Mouse (Mus musculus): ENCODE measurements at regions not wholly inside any gene's neighbourhood (a gene's known extent, or its start where the extent isn't known, plus 50 kb on each side); places are given as distances from the start of the nearest gene placed in this dataset.
A peak's percentile ranks its signal among the peaks of the same experiment; 100 is the strongest.

DNA sequence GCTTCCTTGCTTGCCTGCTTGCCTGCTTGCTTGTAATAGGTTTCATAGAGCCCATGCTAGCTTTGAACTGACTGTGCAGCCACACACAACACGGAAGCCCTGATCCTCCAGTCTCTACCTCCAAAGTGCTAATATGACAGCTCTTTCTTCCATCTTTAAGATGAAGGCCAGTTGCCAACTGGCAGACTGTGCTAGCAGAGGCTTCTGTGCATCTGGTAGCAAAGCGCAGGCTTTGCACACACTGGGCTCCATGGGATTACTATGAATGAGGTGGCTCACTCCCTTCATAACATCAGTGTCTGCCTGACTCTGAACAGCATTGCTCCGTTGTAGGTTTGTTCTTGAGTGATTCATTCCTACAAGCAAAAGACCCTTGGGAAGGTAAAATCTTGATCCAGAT, 107.9 kb upstream of the Tmc3 start:
- no peak for TF ChIP-seq MYOD1 (IDR thresholded peaks at IDR 0.05; ENCODE audit: control insufficient read depth, insufficient read length, low read depth)
- no peak for TF ChIP-seq CEBPB (IDR thresholded peaks at IDR 0.05; ENCODE audit: low read depth)
- no peak for TF ChIP-seq USF1 (IDR thresholded peaks at IDR 0.05; ENCODE audit: low read depth)
- no peak for TF ChIP-seq MYOG (IDR thresholded peaks at IDR 0.05; ENCODE audit: control insufficient read depth, extremely low read depth, insufficient read length)
- no peak for TF ChIP-seq FOSL1 (IDR thresholded peaks at IDR 0.05; ENCODE audit: insufficient read depth, low read length, poor library complexity, severe bottlenecking)
- TF ChIP-seq MAX (IDR thresholded peaks at IDR 0.05) = no peak
- TF ChIP-seq CTCF (IDR thresholded peaks at IDR 0.05; ENCODE audit: control insufficient read depth, insufficient read depth, insufficient read length) = no peak
- Histone ChIP-seq H3K79me3 (ENCODE audit: low read depth) (no peaks in the 10 kb centered on the region), H3K79me2 (ENCODE audit: control insufficient read depth, insufficient read depth) (no peaks in the 10 kb centered on the region), H3K36me3 (ENCODE audit: control insufficient read depth, insufficient read depth) (no peaks in the 10 kb centered on the region), H3K4me3 (ENCODE audit: insufficient read depth, poor library complexity, severe bottlenecking) (no peak overlapping the region), H3K27me3 (ENCODE audit: control insufficient read depth, insufficient read depth, insufficient read length) (no peaks in the 10 kb centered on the region), H3ac (ENCODE audit: control insufficient read depth, insufficient read length, low read depth) (no peak overlapping the region)

- H3ac ChIP-seq (ENCODE audit: control insufficient read depth, insufficient read length, low read depth) = no peak overlapping the region
- H3K27me3 ChIP-seq (ENCODE audit: control insufficient read depth, insufficient read depth, insufficient read length) = no peaks in the 10 kb centered on the region
- H3K36me3 ChIP-seq (ENCODE audit: control insufficient read depth, insufficient read depth) = no peaks in the 10 kb centered on the region
- no peak overlapping the region for H3K4me3 ChIP-seq (ENCODE audit: insufficient read depth, poor library complexity, severe bottlenecking)
- no peaks in the 10 kb centered on the region for H3K79me2 ChIP-seq (ENCODE audit: control insufficient read depth, insufficient read depth)
- H3K79me3 ChIP-seq (ENCODE audit: low read depth) = no peaks in the 10 kb centered on the region
- TF ChIP-seq USF1 (IDR thresholded peaks at IDR 0.05; ENCODE audit: low read depth) = no peak
- TF ChIP-seq CTCF (IDR thresholded peaks at IDR 0.05; ENCODE audit: control insufficient read depth, insufficient read depth, insufficient read length) = no peak
- TF ChIP-seq MAX (IDR thresholded peaks at IDR 0.05) = no peak
- TF ChIP-seq MYOD1 (IDR thresholded peaks at IDR 0.05; ENCODE audit: control insufficient read depth, insufficient read length, low read depth) = no peak
- TF ChIP-seq FOSL1 (IDR thresholded peaks at IDR 0.05; ENCODE audit: insufficient read depth, low read length, poor library complexity, severe bottlenecking) = no peak
- TF ChIP-seq CEBPB (IDR thresholded peaks at IDR 0.05; ENCODE audit: low read depth) = no peak
These were observed 107.0 kb upstream of the Tmc3 start for GRCm38 (mm10) chr7:83477661-83478121.

- H3ac ChIP-seq (ENCODE audit: control insufficient read depth, insufficient read length, low read depth) = no peak overlapping the region
- no peaks in the 10 kb centered on the region for H3K36me3 ChIP-seq (ENCODE audit: control insufficient read depth, insufficient read depth)
- H3K79me3 ChIP-seq (ENCODE audit: low read depth) = no peaks in the 10 kb centered on the region
- no peaks in the 10 kb centered on the region for H3K27me3 ChIP-seq (ENCODE audit: control insufficient read depth, insufficient read depth, insufficient read length)
- no peaks in the 10 kb centered on the region for H3K79me2 ChIP-seq (ENCODE audit: control insufficient read depth, insufficient read depth)
- no peak overlapping the region for H3K4me3 ChIP-seq (ENCODE audit: insufficient read depth, poor library complexity, severe bottlenecking)
- TF ChIP-seq MAX (IDR thresholded peaks at IDR 0.05) = no peak
- TF ChIP-seq USF1 (IDR thresholded peaks at IDR 0.05; ENCODE audit: low read depth) = no peak
- no peak for TF ChIP-seq MYOG (IDR thresholded peaks at IDR 0.05; ENCODE audit: control insufficient read depth, extremely low read depth, insufficient read length)
- no peak for TF ChIP-seq CEBPB (IDR thresholded peaks at IDR 0.05; ENCODE audit: low read depth)
- TF ChIP-seq FOSL1 (IDR thresholded peaks at IDR 0.05; ENCODE audit: insufficient read depth, low read length, poor library complexity, severe bottlenecking) = no peak
- TF ChIP-seq CTCF (IDR thresholded peaks at IDR 0.05; ENCODE audit: control insufficient read depth, insufficient read depth, insufficient read length) = no peak
- TF ChIP-seq MYOD1 (IDR thresholded peaks at IDR 0.05; ENCODE audit: control insufficient read depth, insufficient read length, low read depth) = no peak
These were observed 103.1 kb upstream of the Tmc3 start for GRCm38 (mm10) chr7:83481655-83482054.

- TF ChIP-seq MYOD1 (IDR thresholded peaks at IDR 0.05; ENCODE audit: control insufficient read depth, insufficient read length, low read depth) (no peak), USF1 (IDR thresholded peaks at IDR 0.05; ENCODE audit: low read depth) (peak; percentile 18)
- Histone ChIP-seq H3ac (ENCODE audit: control insufficient read depth, insufficient read length, low read depth) (no peak overlapping the region), H3K36me3 (ENCODE audit: control insufficient read depth, insufficient read depth) (no peaks in the 10 kb centered on the region)
These were observed 102.5 kb upstream of the Tmc3 start for GRCm38 (mm10) chr7:83482254-83482653.

DNA sequence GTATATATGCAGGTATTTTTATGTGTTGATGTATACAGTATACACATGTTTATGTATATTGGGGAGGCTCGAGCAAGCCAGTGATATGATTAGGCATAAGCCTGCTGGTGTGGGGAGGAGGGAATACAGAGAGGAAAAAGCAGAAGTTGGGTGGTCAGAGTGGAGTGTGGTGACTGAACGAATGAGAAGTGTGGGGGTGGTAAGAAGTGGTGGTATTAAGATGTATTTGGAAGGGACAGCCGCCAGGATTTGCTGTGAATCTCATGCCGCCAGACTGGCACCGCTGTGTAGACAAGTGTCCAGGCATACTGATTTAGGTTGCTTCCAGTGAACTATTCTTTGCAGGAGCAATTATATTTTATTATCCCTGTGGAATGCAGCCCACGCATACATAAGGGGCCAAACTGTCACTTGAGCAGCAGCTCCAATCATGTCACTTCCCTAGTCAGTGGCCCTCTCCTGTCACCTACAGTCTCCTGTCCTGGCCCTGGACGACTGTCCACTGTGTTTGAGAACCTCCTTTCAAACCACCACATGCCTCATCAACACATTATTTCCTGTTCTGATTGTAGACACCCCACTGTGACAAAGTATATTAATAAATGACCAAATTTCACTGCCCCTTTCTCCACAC, 101.9 kb upstream of the Tmc3 start:
- Histone ChIP-seq H3K36me3 (ENCODE audit: control insufficient read depth, insufficient read depth) (no peaks in the 10 kb centered on the region), H3K79me3 (ENCODE audit: low read depth) (no peaks in the 10 kb centered on the region), H3K4me3 (ENCODE audit: insufficient read depth, poor library complexity, severe bottlenecking) (no peak overlapping the region), H3ac (ENCODE audit: control insufficient read depth, insufficient read length, low read depth) (no peak overlapping the region), H3K27me3 (ENCODE audit: control insufficient read depth, insufficient read depth, insufficient read length) (no peaks in the 10 kb centered on the region), H3K79me2 (ENCODE audit: control insufficient read depth, insufficient read depth) (no peaks in the 10 kb centered on the region)
- no peak for TF ChIP-seq FOSL1 (IDR thresholded peaks at IDR 0.05; ENCODE audit: insufficient read depth, low read length, poor library complexity, severe bottlenecking)
- no peak for TF ChIP-seq CTCF (IDR thresholded peaks at IDR 0.05; ENCODE audit: control insufficient read depth, insufficient read depth, insufficient read length)
- no peak for TF ChIP-seq MAX (IDR thresholded peaks at IDR 0.05)
- no peak for TF ChIP-seq USF1 (IDR thresholded peaks at IDR 0.05; ENCODE audit: low read depth)
- no peak for TF ChIP-seq MYOD1 (IDR thresholded peaks at IDR 0.05; ENCODE audit: control insufficient read depth, insufficient read length, low read depth)

More at GRCm38 (mm10) chr7:83482254-83482653, 102.5 kb upstream of the Tmc3 start:
- Histone ChIP-seq H3K79me3 (ENCODE audit: low read depth) (no peaks in the 10 kb centered on the region), H3K4me3 (ENCODE audit: insufficient read depth, poor library complexity, severe bottlenecking) (no peak overlapping the region), H3K79me2 (ENCODE audit: control insufficient read depth, insufficient read depth) (no peaks in the 10 kb centered on the region), H3K27me3 (ENCODE audit: control insufficient read depth, insufficient read depth, insufficient read length) (no peaks in the 10 kb centered on the region)

DNA sequence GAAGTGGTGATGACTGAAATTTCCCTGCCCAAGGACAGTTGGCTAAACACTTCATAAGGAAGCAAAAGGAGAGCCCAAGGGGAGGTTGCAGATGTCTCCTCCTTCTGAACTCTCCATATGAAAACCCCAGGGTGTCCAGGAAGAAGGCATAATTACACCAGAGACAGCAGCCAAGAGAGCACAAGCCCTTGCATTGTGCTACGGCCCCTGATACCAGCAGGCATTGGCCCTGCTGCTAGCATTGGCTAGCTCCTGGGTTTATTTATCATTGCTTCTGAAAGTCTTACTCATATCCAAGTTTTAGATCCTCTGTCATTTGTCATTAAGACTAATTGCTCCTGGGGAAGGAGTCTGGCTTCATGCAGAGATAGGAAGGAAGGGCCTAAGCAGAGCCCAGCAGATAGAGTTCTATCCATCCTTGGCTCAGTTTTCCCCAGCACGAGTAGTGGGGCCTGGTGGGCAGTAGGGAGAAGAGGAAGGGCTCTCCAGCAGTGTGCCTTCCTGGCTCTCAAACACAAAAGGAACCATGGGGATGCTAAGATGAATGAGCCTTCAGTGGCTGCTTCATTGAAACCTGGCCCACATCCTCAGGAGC, 98.5 kb upstream of the Tmc3 start:
- Histone ChIP-seq H3ac (ENCODE audit: control insufficient read depth, insufficient read length, low read depth) (no peak overlapping the region), H3K79me2 (ENCODE audit: control insufficient read depth, insufficient read depth) (no peaks in the 10 kb centered on the region), H3K27me3 (ENCODE audit: control insufficient read depth, insufficient read depth, insufficient read length) (no peaks in the 10 kb centered on the region), H3K4me3 (ENCODE audit: insufficient read depth, poor library complexity, severe bottlenecking) (no peak overlapping the region), H3K79me3 (ENCODE audit: low read depth) (no peaks in the 10 kb centered on the region), H3K36me3 (ENCODE audit: control insufficient read depth, insufficient read depth) (no peaks in the 10 kb centered on the region)
- TF ChIP-seq MYOG (IDR thresholded peaks at IDR 0.05; ENCODE audit: control insufficient read depth, extremely low read depth, insufficient read length) (no peak), CEBPB (IDR thresholded peaks at IDR 0.05; ENCODE audit: low read depth) (no peak), CTCF (IDR thresholded peaks at IDR 0.05; ENCODE audit: control insufficient read depth, insufficient read depth, insufficient read length) (no peak), MAX (IDR thresholded peaks at IDR 0.05) (no peak), MYOD1 (IDR thresholded peaks at IDR 0.05; ENCODE audit: control insufficient read depth, insufficient read length, low read depth) (no peak), USF1 (IDR thresholded peaks at IDR 0.05; ENCODE audit: low read depth) (no peak), FOSL1 (IDR thresholded peaks at IDR 0.05; ENCODE audit: insufficient read depth, low read length, poor library complexity, severe bottlenecking) (no peak)

All from C2C12 (cell line).